Mouse (Mus musculus) cortical plate, adult 2 months (tissue): ENCODE measurements around the gene Zfp839.

Experiments
- CTCF ChIP-seq: fragments of 200-500 bp; IDR thresholded peaks from 2 replicates; pipeline ENCODE4 v1.5.1; 2011; ENCODE audit warnings: mild to moderate bottlenecking, control low read depth, low read length; ENCODE audit not compliant: insufficient read depth; ENCODE audit errors: extremely low read depth
- POLR2A ChIP-seq: fragments of 200-500 bp; IDR thresholded peaks from 2 replicates; pipeline ENCODE4 v1.6.1; 2011; ENCODE audit warnings: mild to moderate bottlenecking, low read length, control low read depth; ENCODE audit not compliant: insufficient read depth; ENCODE audit errors: extremely low read depth

GRCm38 (mm10) chr12:110844227-110845130 is 5.6 kb upstream of the Zfp839 start:
- TF ChIP-seq POLR2A (no peak), CTCF (no peak)
